Mouse (Mus musculus): Measurements from ENCODE around the gene Sqstm1.

GRCm38 (mm10) chr11:50238821-50239791, 28.5 kb upstream of the Sqstm1 start:
- TF ChIP-seq CTCF (IDR thresholded peaks at IDR 0.05 in 2 of 3, conservative IDR thresholded peaks at IDR 0.05 in 1 of 3; ENCODE audit: control insufficient read depth in 1 of 3, insufficient read depth in 1 of 3, low read depth in 2 of 3, low read length in 3 of 3, poor library complexity in 1 of 3, severe bottlenecking in 1 of 3) (no peak), RAD21 (IDR thresholded peaks at IDR 0.05; ENCODE audit: low read depth, low read length) (no peak), POLR2A (IDR thresholded peaks at IDR 0.05; ENCODE audit: control insufficient read depth in 1 of 2, insufficient read depth in 1 of 2, low read depth in 1 of 2, low read length in 2 of 2, poor library complexity in 1 of 2) (no peak), ZNF384 (IDR thresholded peaks at IDR 0.05; ENCODE audit: low read depth, low read length) (no peak), USF1 (IDR thresholded peaks at IDR 0.05; ENCODE audit: low read depth, low read length) (no peak), POLR2AphosphoS5 (IDR thresholded peaks at IDR 0.05; ENCODE audit: borderline replicate concordance, low read depth, low read length) (no peak), SMC3 (IDR thresholded peaks at IDR 0.05; ENCODE audit: low read depth, low read length) (no peak)

Measured in MEL (cell line).